Mouse (Mus musculus): ENCODE measurements at regions not wholly inside any gene's neighbourhood (a gene's known extent, or its start where the extent isn't known, plus 50 kb on each side); places are given as distances from the start of the nearest gene placed in this dataset.

DNA sequence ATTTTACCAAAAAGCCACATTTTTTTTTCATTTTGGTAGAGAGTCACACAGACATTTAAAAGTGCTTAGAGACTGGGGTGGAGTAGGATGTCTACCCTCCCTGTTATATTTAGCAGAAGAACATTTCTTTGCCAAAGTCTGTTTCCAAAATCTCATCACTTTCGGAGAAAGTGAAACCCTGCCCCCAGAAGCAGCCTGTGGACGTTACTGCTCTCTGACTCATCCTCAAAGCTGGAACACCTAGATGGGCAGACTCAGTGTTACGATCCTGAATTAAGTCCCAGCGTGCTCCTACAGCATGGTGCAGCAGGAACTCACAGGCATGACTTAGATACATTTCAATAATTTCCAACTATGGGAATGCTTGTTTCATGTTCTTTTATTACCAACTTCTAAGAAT lies 361.1 kb downstream of the Phkb start:
- H3K27ac ChIP-seq (ENCODE audit: low read length): no peak overlapping the region
- H3K36me3 ChIP-seq (ENCODE audit: control insufficient read depth, insufficient read depth): no peaks in the 10 kb centered on the region
- no peaks in the 10 kb centered on the region for H3K4me1 ChIP-seq (ENCODE audit: control insufficient read depth, low read depth, low read length)
- no peak overlapping the region for H3K4me3 ChIP-seq (ENCODE audit: low read depth, low read length)
- no peaks in the 10 kb centered on the region for H3K9me3 ChIP-seq (replicated peaks; ENCODE audit: control insufficient read depth, low read length)
- H3K27me3 ChIP-seq (ENCODE audit: control insufficient read depth, insufficient read depth, low read depth, low read length): no peaks in the 10 kb centered on the region
- no peak for ATAC-seq (ENCODE audit: low read depth)
- no peak overlapping the region for H3K9ac ChIP-seq (ENCODE audit: low read depth, low read length)
- H3K4me2 ChIP-seq (ENCODE audit: low read depth, low read length): no peak overlapping the region
- WGBS (ENCODE audit: insufficient replicate concordance): 54% methylated on average over 4 of the region's 4 CpGs

DNA sequence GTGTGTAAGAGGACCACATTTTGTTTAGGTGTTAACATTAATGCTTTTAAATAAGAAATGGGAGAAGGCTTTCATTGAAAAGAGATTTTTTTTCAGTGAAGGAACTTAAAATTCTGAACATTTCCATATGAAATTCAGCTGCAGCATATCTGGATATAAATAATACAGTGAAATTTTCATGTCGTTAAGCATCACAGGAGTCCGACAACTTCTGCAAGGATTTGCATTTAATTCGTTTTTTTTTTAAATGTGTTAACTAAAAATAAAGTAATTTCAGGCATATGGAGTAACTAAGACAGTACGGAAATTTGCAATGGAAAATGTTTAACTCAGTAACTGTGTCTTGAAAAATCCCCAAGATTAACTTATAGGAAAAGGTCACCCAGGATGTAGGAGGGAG lies 351.5 kb downstream of the Phkb start:
- Histone ChIP-seq H3K4me1 (ENCODE audit: control insufficient read depth, low read depth, low read length) (no peaks in the 10 kb centered on the region), H3K27me3 (ENCODE audit: control insufficient read depth, insufficient read depth, low read depth, low read length) (no peaks in the 10 kb centered on the region), H3K27ac (ENCODE audit: low read length) (no peak overlapping the region), H3K9me3 (replicated peaks; ENCODE audit: control insufficient read depth, low read length) (no peaks in the 10 kb centered on the region), H3K4me3 (ENCODE audit: low read depth, low read length) (no peak overlapping the region), H3K9ac (ENCODE audit: low read depth, low read length) (no peak overlapping the region), H3K36me3 (ENCODE audit: control insufficient read depth, insufficient read depth) (no peaks in the 10 kb centered on the region), H3K4me2 (ENCODE audit: low read depth, low read length) (no peak overlapping the region)
- no peak for ATAC-seq (ENCODE audit: low read depth)
- 60% methylated on average over 4 of the region's 4 CpGs for WGBS (ENCODE audit: insufficient replicate concordance)

- ATAC-seq (ENCODE audit: low read depth): no peak
- no peak overlapping the region for H3K9ac ChIP-seq (ENCODE audit: low read depth, low read length)
- WGBS (ENCODE audit: insufficient replicate concordance): 55% methylated on average over 5 of the region's 5 CpGs
- no peaks in the 10 kb centered on the region for H3K36me3 ChIP-seq (ENCODE audit: control insufficient read depth, insufficient read depth)
- no peak overlapping the region for H3K4me3 ChIP-seq (ENCODE audit: low read depth, low read length)
- H3K27ac ChIP-seq (ENCODE audit: low read length): no peak overlapping the region
- no peaks in the 10 kb centered on the region for H3K27me3 ChIP-seq (ENCODE audit: control insufficient read depth, insufficient read depth, low read depth, low read length)
- H3K4me2 ChIP-seq (ENCODE audit: low read depth, low read length): no peak overlapping the region
- H3K4me1 ChIP-seq (ENCODE audit: control insufficient read depth, low read depth, low read length): no peaks in the 10 kb centered on the region
- no peaks in the 10 kb centered on the region for H3K9me3 ChIP-seq (replicated peaks; ENCODE audit: control insufficient read depth, low read length)
Observed at GRCm38 (mm10) chr8:86184671-86185070, 343.9 kb downstream of the Phkb start.

DNA sequence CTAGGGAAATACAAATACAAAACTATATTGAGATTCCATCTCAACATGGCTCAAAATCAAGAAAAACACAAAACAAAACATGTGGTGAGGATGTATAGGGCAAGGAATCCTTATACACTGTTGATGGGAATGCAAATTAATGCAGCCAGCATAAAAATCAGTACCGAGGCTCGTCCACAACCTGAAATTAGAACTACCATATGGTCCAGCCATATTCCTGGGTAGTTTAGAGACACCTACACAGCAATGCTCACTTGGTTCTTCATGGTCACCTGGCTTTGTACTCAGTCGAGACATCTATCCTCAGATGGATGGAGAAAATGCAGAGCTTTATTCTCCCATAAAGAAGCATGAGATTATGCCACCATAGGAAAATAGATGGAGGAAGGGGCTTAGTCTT lies 340.0 kb downstream of the Phkb start:
- no peaks in the 10 kb centered on the region for H3K9me3 ChIP-seq (replicated peaks; ENCODE audit: control insufficient read depth, low read length)
- no peaks in the 10 kb centered on the region for H3K36me3 ChIP-seq (ENCODE audit: control insufficient read depth, insufficient read depth)
- H3K9ac ChIP-seq (ENCODE audit: low read depth, low read length): no peak overlapping the region
- no peak overlapping the region for H3K4me3 ChIP-seq (ENCODE audit: low read depth, low read length)
- WGBS (ENCODE audit: insufficient replicate concordance): 52% methylated on average over 3 of the region's 3 CpGs
- no peak overlapping the region for H3K27ac ChIP-seq (ENCODE audit: low read length)
- no peak overlapping the region for H3K4me2 ChIP-seq (ENCODE audit: low read depth, low read length)
- no peaks in the 10 kb centered on the region for H3K4me1 ChIP-seq (ENCODE audit: control insufficient read depth, low read depth, low read length)
- ATAC-seq (ENCODE audit: low read depth): no peak
- no peaks in the 10 kb centered on the region for H3K27me3 ChIP-seq (ENCODE audit: control insufficient read depth, insufficient read depth, low read depth, low read length)

DNA sequence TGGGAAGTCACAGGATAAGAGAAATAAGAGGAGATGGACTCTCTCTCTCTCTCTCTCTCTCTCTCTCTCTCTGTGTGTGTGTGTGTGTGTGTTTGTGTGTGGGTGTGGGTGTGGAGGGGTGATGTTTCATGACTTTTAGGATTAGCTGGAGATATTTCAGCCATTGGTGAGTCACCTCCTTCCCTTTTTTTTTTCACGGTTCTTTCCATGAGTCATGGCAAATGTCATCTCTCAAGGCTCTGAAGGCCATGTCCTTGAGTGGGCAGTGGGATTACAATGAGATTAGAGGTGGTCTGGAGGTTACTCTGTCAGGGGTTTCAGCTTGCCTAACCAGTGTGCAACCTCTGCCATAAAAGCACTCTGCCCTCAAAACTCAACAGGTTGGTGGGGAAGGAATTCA lies 329.3 kb downstream of the Phkb start:
- no peak overlapping the region for H3K27ac ChIP-seq (ENCODE audit: low read length)
- no peak overlapping the region for H3K4me2 ChIP-seq (ENCODE audit: low read depth, low read length)
- no peaks in the 10 kb centered on the region for H3K4me1 ChIP-seq (ENCODE audit: control insufficient read depth, low read depth, low read length)
- no peak for ATAC-seq (ENCODE audit: low read depth)
- H3K9me3 ChIP-seq (replicated peaks; ENCODE audit: control insufficient read depth, low read length): no peaks in the 10 kb centered on the region
- H3K4me3 ChIP-seq (ENCODE audit: low read depth, low read length): no peak overlapping the region
- 32% methylated on average over 1 of the region's 1 CpGs for WGBS (ENCODE audit: insufficient replicate concordance)
- H3K36me3 ChIP-seq (ENCODE audit: control insufficient read depth, insufficient read depth): no peaks in the 10 kb centered on the region
- no peaks in the 10 kb centered on the region for H3K27me3 ChIP-seq (ENCODE audit: control insufficient read depth, insufficient read depth, low read depth, low read length)
- H3K9ac ChIP-seq (ENCODE audit: low read depth, low read length): no peak overlapping the region

DNA sequence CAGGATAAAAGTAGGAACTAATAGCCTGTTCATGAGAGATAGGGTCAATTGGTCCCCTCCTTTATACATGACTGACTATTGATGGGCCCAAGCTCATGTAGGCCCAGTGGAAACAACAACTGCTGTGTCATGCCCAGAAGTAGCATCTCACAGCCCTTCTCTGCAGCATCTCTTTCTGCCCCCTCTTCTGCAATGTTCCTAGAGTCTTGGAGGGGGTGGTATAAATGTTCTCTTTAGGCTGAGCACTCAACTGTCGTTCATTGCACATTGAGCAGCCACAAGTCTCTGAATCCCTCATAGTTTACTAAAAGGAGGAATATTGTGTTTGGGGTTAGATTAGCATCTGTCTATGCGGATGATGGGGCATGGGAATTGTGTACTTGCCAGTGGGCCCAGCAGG lies 324.1 kb downstream of the Phkb start:
- no peak for ATAC-seq (ENCODE audit: low read depth)

DNA sequence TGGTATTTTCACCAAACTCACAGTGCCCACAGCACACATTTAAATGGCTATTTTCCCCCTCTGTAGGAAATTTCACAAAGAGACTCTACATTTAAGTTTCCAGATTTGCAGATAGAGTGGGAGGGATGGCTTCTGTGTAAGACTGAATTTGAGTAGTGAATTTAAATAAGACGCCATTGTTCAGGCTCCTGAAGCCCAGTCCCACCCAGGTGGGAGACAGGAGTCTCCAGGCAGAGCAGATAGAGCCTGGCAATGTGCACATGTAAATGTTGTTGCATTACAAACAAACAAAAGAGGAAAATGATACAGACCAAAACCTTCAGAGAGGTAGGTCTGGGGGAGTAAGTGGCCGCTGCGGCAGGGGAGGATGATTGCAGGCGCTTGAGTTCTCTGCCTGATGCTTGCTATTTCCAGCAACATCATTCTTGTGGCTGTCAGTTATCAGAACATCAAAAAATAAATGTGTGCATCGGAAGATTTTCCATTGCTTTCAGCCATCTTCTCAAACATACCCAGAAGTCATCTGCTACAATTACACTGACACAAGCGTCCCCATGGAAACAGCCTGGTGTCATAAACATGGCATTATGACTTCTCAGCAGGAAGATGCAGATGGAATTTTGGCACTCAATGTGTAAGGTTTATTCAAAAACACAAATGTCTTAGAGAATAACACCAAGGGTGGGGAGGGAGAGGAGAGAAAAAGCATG lies 318.5 kb downstream of the Phkb start:
- Histone ChIP-seq H3K4me2 (ENCODE audit: low read depth, low read length) (no peak overlapping the region), H3K4me1 (ENCODE audit: control insufficient read depth, low read depth, low read length) (no peaks in the 10 kb centered on the region), H3K9ac (ENCODE audit: low read depth, low read length) (no peak overlapping the region), H3K36me3 (ENCODE audit: control insufficient read depth, insufficient read depth) (no peaks in the 10 kb centered on the region), H3K9me3 (replicated peaks; ENCODE audit: control insufficient read depth, low read length) (no peaks in the 10 kb centered on the region), H3K27me3 (ENCODE audit: control insufficient read depth, insufficient read depth, low read depth, low read length) (no peaks in the 10 kb centered on the region), H3K27ac (ENCODE audit: low read length) (no peak overlapping the region), H3K4me3 (ENCODE audit: low read depth, low read length) (no peak overlapping the region)
- 69% methylated on average over 6 of the region's 6 CpGs for WGBS (ENCODE audit: insufficient replicate concordance)
- ATAC-seq (ENCODE audit: low read depth): no peak

More for the DNA sequence above, 324.1 kb downstream of the Phkb start:
- Histone ChIP-seq H3K9ac (ENCODE audit: low read depth, low read length) (no peak overlapping the region), H3K4me1 (ENCODE audit: control insufficient read depth, low read depth, low read length) (no peaks in the 10 kb centered on the region), H3K4me2 (ENCODE audit: low read depth, low read length) (no peak overlapping the region), H3K4me3 (ENCODE audit: low read depth, low read length) (no peak overlapping the region), H3K27ac (ENCODE audit: low read length) (no peak overlapping the region), H3K27me3 (ENCODE audit: control insufficient read depth, insufficient read depth, low read depth, low read length) (no peaks in the 10 kb centered on the region), H3K36me3 (ENCODE audit: control insufficient read depth, insufficient read depth) (no peaks in the 10 kb centered on the region), H3K9me3 (replicated peaks; ENCODE audit: control insufficient read depth, low read length) (no peaks in the 10 kb centered on the region)
- 60% methylated on average over 2 of the region's 2 CpGs for WGBS (ENCODE audit: insufficient replicate concordance)

GRCm38 (mm10) chr8:86147586-86147985 lies 306.8 kb downstream of the Phkb start:
- WGBS (ENCODE audit: insufficient replicate concordance): 17% methylated on average over 6 of the region's 6 CpGs
- Histone ChIP-seq H3K4me2 (ENCODE audit: low read depth, low read length) (no peak overlapping the region), H3K27me3 (ENCODE audit: control insufficient read depth, insufficient read depth, low read depth, low read length) (no peaks in the 10 kb centered on the region), H3K36me3 (ENCODE audit: control insufficient read depth, insufficient read depth) (no peaks in the 10 kb centered on the region), H3K9me3 (replicated peaks; ENCODE audit: control insufficient read depth, low read length) (no peaks in the 10 kb centered on the region), H3K9ac (ENCODE audit: low read depth, low read length) (no peak overlapping the region), H3K4me3 (ENCODE audit: low read depth, low read length) (no peak overlapping the region), H3K4me1 (ENCODE audit: control insufficient read depth, low read depth, low read length) (no peaks in the 10 kb centered on the region), H3K27ac (ENCODE audit: low read length) (no peak overlapping the region)
- no peak for ATAC-seq (ENCODE audit: low read depth)

GRCm38 (mm10) chr8:86125244-86125643 lies 284.5 kb downstream of the Phkb start:
- no peaks in the 10 kb centered on the region for H3K36me3 ChIP-seq (ENCODE audit: control insufficient read depth, insufficient read depth)
- no peak overlapping the region for H3K4me3 ChIP-seq (ENCODE audit: low read depth, low read length)
- H3K4me1 ChIP-seq (ENCODE audit: control insufficient read depth, low read depth, low read length): no peaks in the 10 kb centered on the region
- 57% methylated on average over 2 of the region's 2 CpGs for WGBS (ENCODE audit: insufficient replicate concordance)
- ATAC-seq (ENCODE audit: low read depth): no peak
- H3K4me2 ChIP-seq (ENCODE audit: low read depth, low read length): no peak overlapping the region
- no peak overlapping the region for H3K27ac ChIP-seq (ENCODE audit: low read length)
- H3K9ac ChIP-seq (ENCODE audit: low read depth, low read length): no peak overlapping the region
- H3K9me3 ChIP-seq (replicated peaks; ENCODE audit: control insufficient read depth, low read length): no peaks in the 10 kb centered on the region
- H3K27me3 ChIP-seq (ENCODE audit: control insufficient read depth, insufficient read depth, low read depth, low read length): no peaks in the 10 kb centered on the region

Measured in liver, embryonic 16.5 days (tissue).